Mouse (Mus musculus) forebrain, postnatal 0 days (tissue): ENCODE measurements around the gene Cyp2d34. TPM values are rescaled to one million over a fixed set of nuclear protein-coding genes. Genes with fewer than 3 reads are reported as not detected.

Experiments used
- ATAC-seq: fragments of 200-750 bp; cut with Nextera tagmentation; 2 replicates; pipeline ENCODE4 v1.8.0; 2017; ENCODE audit warnings: mild to moderate bottlenecking, moderate library complexity
- DNase-seq: peaks from one replicate; pipeline ENCODE4 v3.0.0-alpha.2; 2015
- H3K27ac ChIP-seq: fragments of 300-500 bp; sonication (generic); 2 replicates; pipeline ENCODE4 v1.5.1; 2014; ENCODE audit warnings: low read depth, mild to moderate bottlenecking, antibody characterized with exemption, low read length, moderate library complexity, mixed read lengths
- H3K27me3 ChIP-seq: fragments of 300-500 bp; sonication (generic); 2 replicates; pipeline ENCODE4 v1.6.1; 2014; ENCODE audit warnings: mild to moderate bottlenecking, low read length, mixed read lengths; ENCODE audit not compliant: insufficient read depth
- H3K36me3 ChIP-seq: fragments of 300-500 bp; sonication (generic); 2 replicates; pipeline ENCODE4 v1.6.1; 2014; ENCODE audit warnings: mild to moderate bottlenecking, moderate library complexity; ENCODE audit not compliant: insufficient read depth
- H3K4me1 ChIP-seq: fragments of 300-500 bp; sonication (generic); 2 replicates; pipeline ENCODE4 v1.6.1; 2014; ENCODE audit warnings: antibody characterized with exemption; ENCODE audit not compliant: insufficient read depth
- H3K4me2 ChIP-seq: fragments of 300-500 bp; sonication (generic); 2 replicates; pipeline ENCODE4 v1.6.1; 2014; ENCODE audit warnings: low read depth, mild to moderate bottlenecking, moderate library complexity
- H3K4me3 ChIP-seq: fragments of 300-500 bp; sonication (generic); 2 replicates; pipeline ENCODE4 v1.5.1; 2014; ENCODE audit warnings: low read depth, low read length, mixed read lengths
- H3K9ac ChIP-seq: fragments of 300-500 bp; sonication (generic); 2 replicates; pipeline ENCODE4 v1.6.1; 2014; ENCODE audit warnings: mild to moderate bottlenecking
- H3K9me3 ChIP-seq: fragments of 300-500 bp; sonication (generic); 2 replicates; pipeline ENCODE4 v1.6.1; 2016; ENCODE audit warnings: low read length
- CTCF ChIP-seq: sonication (generic); IDR thresholded peaks from 2 replicates; pipeline ENCODE4 v1.5.1; 2016; ENCODE audit warnings: antibody characterized with exemption, control low read depth, low read depth
- WGBS: fragments of 180-500 bp; shearing (Covaris S2); extraction: QIAGEN DNeasy Blood & Tissue Kit; methylation state at CpG from one replicate; pipeline ENCODE4 v1.1.7; 2014; 5-methylcytosine and 5-hydroxymethylcytosine counted together
- polyA plus RNA-seq: library from polyadenylated mRNA; unstranded; fragments of >200 nt; fragmentation: Nextera tagmentation; extraction: Ambion mirVana; gene quantifications from 2 replicates; pipeline ENCODE4 v1.2.1, GENCODE M21; 2015
- total RNA-seq: library from RNA; depleted of rRNA; stranded (reverse); fragments of >200 nt; gene quantifications from 2 replicates; pipeline ENCODE4 v1.2.3, GENCODE M21; 2014; rRNA removed

Cyp2d34 gene
- total RNA-seq (not detected in 2 replicates), polyA plus RNA-seq (not detected in 2 replicates)

DNA sequence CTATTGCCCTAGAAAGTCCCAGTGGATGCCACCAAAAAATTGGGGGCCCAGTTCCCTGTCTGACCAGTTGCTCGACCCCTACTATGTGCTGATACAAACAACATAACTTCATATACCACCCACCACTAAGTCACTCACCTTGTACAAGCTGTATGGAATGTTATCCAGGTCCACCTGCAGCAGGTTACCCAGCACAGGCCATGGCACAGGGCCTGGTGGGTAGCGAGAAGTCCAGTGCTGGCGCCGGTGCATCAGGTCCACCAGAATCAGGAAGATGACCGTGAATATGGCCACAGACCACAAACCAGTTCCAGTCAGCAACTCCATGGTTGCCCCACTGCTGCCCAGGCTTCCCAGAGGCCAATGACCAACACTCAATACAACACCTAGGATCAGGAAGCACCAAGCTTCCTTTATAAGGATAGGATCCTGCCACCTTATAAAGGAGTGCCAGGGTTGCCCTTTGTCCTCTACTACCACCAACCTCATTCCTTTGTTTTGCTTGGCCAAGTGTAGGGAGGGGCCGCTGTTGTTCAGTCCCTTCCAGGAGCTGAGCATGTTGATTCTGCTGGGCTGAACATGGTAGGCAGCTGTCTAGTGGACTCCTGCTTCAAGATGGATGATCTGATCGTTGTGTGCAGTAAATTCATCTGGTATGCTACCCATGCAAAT is at the start of gene Cyp2d34:
Cyp2d34 (minus strand) TSS at position 416 of the 672 bp plus-strand sequence.
- H3K4me3 ChIP-seq = no peak within 1 kb of the TSS
- no peaks in the 10 kb centered on the region for H3K36me3 ChIP-seq
- TF ChIP-seq CTCF = no peak
- WGBS = 90% methylated on average over 7 of the region's 7 CpGs
- H3K4me1 ChIP-seq = no peaks in the 10 kb centered on the region
- H3K27ac ChIP-seq = no peak within 1 kb of the TSS
- no peak for DNase-seq
- ATAC-seq = no peak
- H3K9me3 ChIP-seq = no peaks in the 10 kb centered on the region
- no peak within 1 kb of the TSS for H3K9ac ChIP-seq
- no peaks in the 10 kb centered on the region for H3K27me3 ChIP-seq
- no peak within 1 kb of the TSS for H3K4me2 ChIP-seq

DNA sequence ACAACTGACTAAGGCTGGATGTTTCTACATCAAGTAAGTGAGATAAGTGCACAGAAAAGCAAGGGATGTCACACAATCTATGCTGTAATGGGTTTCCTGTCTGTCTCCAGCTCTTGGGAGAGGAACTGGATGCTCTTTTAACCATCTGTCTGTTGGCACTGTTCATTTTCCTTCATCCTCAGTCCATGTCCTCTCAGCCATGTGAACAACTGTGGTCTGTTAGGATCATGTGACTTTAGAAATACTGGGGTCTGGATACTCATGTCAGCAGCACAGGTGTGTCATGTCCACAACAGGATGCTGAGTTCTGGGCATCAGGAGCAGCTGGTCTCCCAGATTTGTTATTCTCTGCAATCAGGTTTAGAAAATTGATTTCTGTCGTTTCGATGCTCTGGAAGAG is 35.6 kb upstream of the Cyp2d34 start:
- no peak for TF ChIP-seq CTCF
- H3K27ac ChIP-seq = no peak overlapping the region
- H3K4me3 ChIP-seq = no peak overlapping the region
- no peaks in the 10 kb centered on the region for H3K36me3 ChIP-seq
- no peak overlapping the region for H3K4me2 ChIP-seq
- WGBS = 70% methylated on average over 2 of the region's 2 CpGs
- H3K9me3 ChIP-seq = no peaks in the 10 kb centered on the region
- no peaks in the 10 kb centered on the region for H3K27me3 ChIP-seq
- H3K9ac ChIP-seq = no peak overlapping the region
- ATAC-seq (no peak), DNase-seq (peak; percentile 24)
- no peaks in the 10 kb centered on the region for H3K4me1 ChIP-seq

DNA sequence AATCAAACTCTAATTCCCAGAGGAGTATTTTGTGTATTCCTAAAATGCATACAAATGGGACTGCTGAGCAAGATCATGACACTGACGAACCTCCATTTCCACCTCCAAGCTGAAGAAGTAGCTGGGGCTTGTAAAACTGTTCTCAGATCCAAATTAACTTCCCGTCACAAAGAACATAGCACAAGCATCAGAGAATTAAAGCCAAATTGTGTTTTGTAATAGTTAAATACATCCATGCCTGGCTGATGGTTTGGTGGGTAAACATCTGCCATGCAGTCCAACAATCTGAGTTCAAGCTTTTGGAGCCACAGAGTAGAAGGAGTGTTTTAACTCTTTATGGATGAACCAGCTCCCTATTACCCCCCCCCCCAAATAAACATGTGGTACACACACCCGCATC is 23.6 kb upstream of the Cyp2d34 start:
- H3K9ac ChIP-seq = no peak overlapping the region
- no peaks in the 10 kb centered on the region for H3K36me3 ChIP-seq
- no peaks in the 10 kb centered on the region for H3K4me1 ChIP-seq
- no peaks in the 10 kb centered on the region for H3K9me3 ChIP-seq
- ATAC-seq = no peak
- 80% methylated on average over 3 of the region's 3 CpGs for WGBS
- H3K4me3 ChIP-seq = no peak overlapping the region
- H3K4me2 ChIP-seq = no peak overlapping the region
- no peaks in the 10 kb centered on the region for H3K27me3 ChIP-seq
- TF ChIP-seq CTCF = no peak
- H3K27ac ChIP-seq = no peak overlapping the region
- DNase-seq = no peak

DNA sequence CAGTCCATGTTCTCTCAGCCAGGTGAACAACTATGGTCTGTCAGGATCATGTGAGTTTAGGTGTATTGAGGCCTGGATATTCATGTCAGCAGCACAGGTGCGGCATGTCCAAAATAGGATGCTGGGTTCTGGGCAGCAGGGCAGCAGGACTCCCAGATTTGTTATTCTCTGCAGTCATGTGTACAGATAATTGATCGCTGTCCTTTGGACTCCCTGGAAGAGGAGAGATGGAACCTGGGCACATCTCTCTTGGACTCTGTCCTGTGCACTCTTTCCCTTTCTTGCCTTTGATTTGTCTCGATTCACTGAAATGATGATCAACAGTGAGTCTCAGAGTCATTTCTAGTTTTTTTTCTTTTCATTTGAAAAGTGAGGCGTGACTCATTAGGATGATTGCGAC is 23.0 kb upstream of the Cyp2d34 start:
- 95% methylated on average over 5 of the region's 5 CpGs for WGBS
- Histone ChIP-seq H3K9ac (no peak overlapping the region), H3K27ac (no peak overlapping the region), H3K27me3 (no peaks in the 10 kb centered on the region), H3K9me3 (no peaks in the 10 kb centered on the region), H3K36me3 (no peaks in the 10 kb centered on the region), H3K4me1 (no peaks in the 10 kb centered on the region), H3K4me2 (no peak overlapping the region), H3K4me3 (no peak overlapping the region)
- no peak for TF ChIP-seq CTCF
- ATAC-seq (no peak), DNase-seq (no peak)

DNA sequence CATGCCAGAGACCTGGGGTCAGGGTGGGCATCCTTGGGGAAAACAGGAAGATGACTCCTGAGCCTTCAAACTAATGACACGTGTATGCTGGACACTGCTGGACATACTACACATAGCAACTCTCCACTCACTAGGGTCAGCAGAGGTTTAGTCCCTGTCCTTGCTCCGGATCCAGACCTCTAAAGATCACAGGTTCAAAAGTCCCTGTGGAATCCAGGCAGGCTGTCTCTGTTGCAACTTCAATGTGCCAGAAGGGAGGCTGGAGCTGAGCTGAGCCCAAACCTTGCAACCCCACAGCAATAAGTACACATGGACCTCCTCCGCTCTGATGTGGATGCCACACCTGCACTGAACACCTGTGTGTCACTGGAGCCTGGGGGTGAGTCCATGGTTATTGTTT is 22.0 kb upstream of the Cyp2d34 start:
- 83% methylated on average over 3 of the region's 3 CpGs for WGBS
- H3K27ac ChIP-seq = no peak overlapping the region
- no peak overlapping the region for H3K4me2 ChIP-seq
- no peaks in the 10 kb centered on the region for H3K4me1 ChIP-seq
- DNase-seq = no peak
- TF ChIP-seq CTCF = no peak
- no peaks in the 10 kb centered on the region for H3K9me3 ChIP-seq
- ATAC-seq = no peak
- no peaks in the 10 kb centered on the region for H3K36me3 ChIP-seq
- no peaks in the 10 kb centered on the region for H3K27me3 ChIP-seq
- H3K4me3 ChIP-seq = no peak overlapping the region
- no peak overlapping the region for H3K9ac ChIP-seq

DNA sequence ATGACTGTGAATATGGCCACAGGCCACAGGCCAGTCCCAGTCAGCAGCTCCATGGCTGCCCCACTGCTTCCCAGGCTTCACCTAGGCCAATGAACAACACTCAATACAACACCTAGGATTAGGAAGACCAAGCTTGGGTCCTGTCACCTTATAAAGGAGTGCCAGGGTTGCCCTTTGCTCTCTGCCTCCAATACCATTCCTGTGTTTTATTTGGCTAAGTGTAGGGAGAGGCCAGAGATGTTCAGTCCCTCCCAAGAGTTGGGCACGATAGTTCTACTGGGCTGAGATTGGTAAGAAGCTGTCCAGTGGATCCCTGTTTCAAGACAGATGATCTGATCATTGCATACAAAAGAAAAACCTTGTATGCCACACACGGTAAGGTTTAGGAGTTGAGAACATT is 21.2 kb upstream of the Cyp2d34 start:
- Histone ChIP-seq H3K9ac (no peak overlapping the region), H3K4me1 (no peaks in the 10 kb centered on the region), H3K27me3 (no peaks in the 10 kb centered on the region), H3K4me2 (no peak overlapping the region), H3K9me3 (no peaks in the 10 kb centered on the region), H3K36me3 (no peaks in the 10 kb centered on the region), H3K27ac (no peak overlapping the region), H3K4me3 (no peak overlapping the region)
- DNase-seq (no peak), ATAC-seq (no peak)
- no peak for TF ChIP-seq CTCF
- WGBS = 78% methylated on average over 2 of the region's 2 CpGs

DNA sequence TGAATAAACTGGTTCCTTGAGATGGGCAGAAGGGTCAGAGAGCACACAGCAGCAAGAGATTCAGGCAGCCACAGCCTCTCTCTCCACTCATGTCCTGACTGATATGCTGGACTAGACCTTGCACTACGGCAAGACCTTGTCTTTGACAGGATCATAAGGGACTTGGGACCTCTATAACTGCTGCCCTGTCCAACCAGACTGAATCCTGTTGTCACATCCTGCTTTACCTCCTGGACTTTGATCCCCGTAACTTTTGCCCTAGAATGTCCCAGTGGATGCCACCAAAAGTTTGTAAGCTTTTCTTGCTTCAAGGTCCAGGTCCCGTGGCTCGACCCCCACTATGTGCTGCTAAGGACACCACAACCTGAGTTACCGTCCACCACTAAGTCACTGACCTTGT is 20.6 kb upstream of the Cyp2d34 start:
- Histone ChIP-seq H3K4me1 (no peaks in the 10 kb centered on the region), H3K4me2 (no peak overlapping the region), H3K27ac (no peak overlapping the region), H3K4me3 (no peak overlapping the region), H3K36me3 (no peaks in the 10 kb centered on the region), H3K9ac (no peak overlapping the region), H3K9me3 (no peaks in the 10 kb centered on the region), H3K27me3 (no peaks in the 10 kb centered on the region)
- DNase-seq (no peak), ATAC-seq (no peak)
- TF ChIP-seq CTCF = no peak
- 81% methylated on average over 5 of the region's 5 CpGs for WGBS
